Mouse (Mus musculus) left cerebral cortex, postnatal 25 days (tissue): ENCODE results near the gene Pm20d1. TPM values are rescaled to one million over a fixed set of nuclear protein-coding genes. Genes with fewer than 3 reads are reported as not detected.
"Not testable (repeated sequence)": the region's sequence is repeated elsewhere in the genome, so short reads cannot be mapped to it uniquely, and the experiment has no call there.

Experiments
- DNase-seq, 2 experiments: peaks; one replicate each; pipeline ENCODE4 v3.0.0; 2022; ENCODE audit warnings: low spot score in 2 of 2, mixed read lengths in 1 of 2
- intact Hi-C: fragments of 180-260 bp; cut with DNase I; formaldehyde crosslinking; loops from one replicate; pipeline ENCODE4 v1.15.1; 2025
- total RNA-seq, 2 experiments: library from RNA; stranded (reverse); gene quantifications; 2 replicates each; pipeline ENCODE4 v1.2.3; 2021

Pm20d1 gene
- total RNA-seq, 2 experiments from 2014 or later = 1.9 to 2.1 TPM

DNA sequence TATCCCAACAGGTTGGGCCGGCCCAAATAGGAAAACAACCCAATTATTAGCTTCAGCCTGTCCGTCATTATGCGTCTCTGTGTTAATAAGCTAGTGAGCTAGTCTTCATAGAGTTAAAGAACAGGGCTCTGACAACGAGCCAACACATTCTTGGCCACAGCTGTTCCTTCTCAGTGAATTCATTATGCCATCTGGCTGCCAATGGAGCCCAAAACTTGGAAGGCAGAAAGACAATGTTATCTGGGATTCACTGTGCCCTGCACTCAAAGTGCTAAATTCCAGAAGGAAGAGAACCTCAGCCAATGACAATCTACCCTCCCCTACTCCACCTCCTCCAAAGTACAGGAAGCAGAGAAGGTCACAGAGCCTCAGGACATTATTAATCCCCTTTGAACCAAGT is 26.5 kb upstream of the Pm20d1 start:
- intact Hi-C loops = loop anchor here (5.0 kb wide), 1 partner anchor 57 kb away; the partner anchor contains the start of gene Slc41a1
- DNase-seq = peak; percentile 78 to 95

DNA sequence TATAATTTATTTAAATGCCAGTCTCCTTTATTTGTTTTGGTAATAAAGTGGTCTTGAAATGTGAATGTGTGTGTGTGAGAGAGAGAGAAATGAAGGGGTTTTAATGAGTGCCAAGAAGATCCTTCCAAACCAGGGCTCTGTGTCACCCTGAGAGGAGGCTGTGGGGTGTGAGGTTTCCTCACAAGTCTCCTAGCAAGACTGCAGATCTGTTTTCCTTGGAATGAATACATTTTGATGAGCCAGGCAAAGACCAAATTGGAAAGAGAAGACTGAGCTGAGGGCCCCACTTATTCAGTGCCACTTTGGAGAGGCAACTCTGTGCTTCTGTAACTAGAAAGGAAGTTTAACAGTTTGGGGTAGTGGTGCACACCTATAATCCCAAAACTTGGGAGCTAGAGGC is 25.7 kb upstream of the Pm20d1 start:
- peak in 1 of 2 experiments; percentile 55 for DNase-seq
- intact Hi-C loops = loop anchor here (5.0 kb wide), 1 partner anchor 56 kb away; the partner anchor contains the start of gene Slc41a1

DNA sequence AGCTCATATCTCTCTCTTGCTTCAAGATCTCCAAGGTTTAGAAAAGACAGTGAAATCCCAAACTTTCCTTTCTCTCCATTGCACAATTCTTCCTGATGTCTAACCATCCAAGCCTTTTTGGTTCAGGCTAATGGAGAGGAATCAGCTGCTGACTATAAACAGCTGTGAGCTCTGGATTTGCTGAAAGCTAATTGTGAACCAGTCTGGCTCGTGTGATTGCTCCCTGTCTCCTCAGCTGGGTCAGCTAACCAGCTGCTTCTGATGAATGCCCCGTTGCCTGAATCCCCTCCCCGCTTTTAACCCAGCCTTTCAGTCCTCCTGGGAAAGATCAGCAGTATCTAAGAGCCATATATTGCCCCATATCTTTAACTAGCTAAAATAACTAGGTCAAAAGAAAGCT is 2.6 kb upstream of the Pm20d1 start:
- DNase-seq = peak in 1 of 2 experiments; percentile 8
- intact Hi-C loops = no loop called here

DNA sequence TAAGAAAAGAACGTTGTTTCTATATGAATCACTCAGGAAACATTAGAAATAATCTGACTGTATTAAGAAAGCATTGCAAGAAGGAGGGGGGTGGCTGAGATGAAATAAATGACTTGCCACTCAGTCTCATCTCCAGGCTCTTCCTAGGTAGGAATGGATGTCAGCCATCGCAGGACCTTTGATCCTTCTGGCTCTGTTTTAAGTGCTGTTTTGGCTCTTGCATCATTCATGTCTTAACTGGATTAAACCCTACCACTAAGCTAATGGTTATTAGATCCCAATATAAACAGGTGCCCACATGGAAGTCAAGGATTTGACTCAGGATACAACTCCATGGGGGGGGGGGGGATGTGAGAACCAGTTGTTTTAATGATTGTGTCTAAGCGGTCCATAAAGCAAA is 2.0 kb upstream of the Pm20d1 start:
- DNase-seq = no peak
- intact Hi-C loops = no loop called here

DNA sequence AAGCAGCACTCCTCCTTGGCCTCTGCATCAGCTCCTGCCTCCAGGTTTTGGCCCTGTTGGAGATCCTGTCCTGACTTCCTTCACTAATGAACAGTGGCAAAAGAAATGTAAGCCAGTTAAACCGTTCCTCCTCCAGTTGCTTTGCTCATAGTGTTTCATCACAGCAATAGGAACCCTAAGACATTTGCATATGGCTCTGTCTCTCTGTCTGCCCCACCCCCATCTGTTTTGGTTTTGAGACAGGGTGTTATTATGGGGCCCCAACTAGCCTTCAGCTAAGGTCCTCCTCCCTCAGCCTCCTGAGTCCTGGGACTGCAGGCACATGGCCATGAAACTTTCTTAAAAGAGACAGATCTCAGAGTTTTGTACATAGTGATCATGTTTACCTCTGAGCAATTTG is 2.8 kb downstream of the Pm20d1 start:
- DNase-seq = no peak
- intact Hi-C loops = no loop called here

DNA sequence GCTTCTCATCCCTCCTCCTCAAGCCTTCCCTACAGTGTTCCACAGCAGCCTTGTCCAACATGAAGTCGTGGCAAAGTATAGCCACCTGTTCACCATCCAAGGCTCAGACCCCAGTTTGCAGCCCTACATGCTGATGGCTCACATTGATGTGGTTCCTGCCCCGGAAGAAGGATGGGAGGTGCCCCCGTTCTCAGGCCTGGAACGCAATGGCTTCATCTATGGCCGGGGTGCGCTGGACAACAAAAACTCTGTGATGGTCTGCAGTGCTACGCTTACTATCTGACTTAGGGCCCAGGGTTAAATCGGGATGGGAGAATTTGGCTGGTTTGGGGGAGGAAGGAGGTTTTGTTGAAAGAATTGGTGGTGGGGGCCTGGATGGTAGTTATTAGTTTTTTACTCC is 3.9 kb downstream of the Pm20d1 start:
- intact Hi-C loops = no loop called here
- no peak for DNase-seq

DNA sequence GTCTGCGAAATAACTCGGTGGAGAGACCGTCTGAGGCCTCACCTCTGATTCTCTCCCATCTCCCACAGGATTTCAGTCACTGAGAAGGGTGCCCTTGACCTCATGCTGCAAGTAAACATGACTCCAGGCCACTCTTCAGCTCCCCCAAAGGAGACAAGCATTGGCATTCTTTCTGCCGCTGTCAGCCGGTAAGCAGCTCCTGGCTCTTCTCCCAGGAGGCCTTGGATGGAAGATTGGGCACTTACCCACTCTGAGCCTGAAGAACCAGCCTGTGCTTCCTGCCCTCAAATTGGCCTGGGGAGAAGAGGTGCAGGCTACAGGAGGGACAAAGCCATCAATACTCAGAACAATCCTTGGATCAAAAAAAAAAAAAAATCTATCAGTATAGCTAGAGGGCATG is 5.5 kb downstream of the Pm20d1 start:
- intact Hi-C loops = no loop called here
- DNase-seq = no peak

DNA sequence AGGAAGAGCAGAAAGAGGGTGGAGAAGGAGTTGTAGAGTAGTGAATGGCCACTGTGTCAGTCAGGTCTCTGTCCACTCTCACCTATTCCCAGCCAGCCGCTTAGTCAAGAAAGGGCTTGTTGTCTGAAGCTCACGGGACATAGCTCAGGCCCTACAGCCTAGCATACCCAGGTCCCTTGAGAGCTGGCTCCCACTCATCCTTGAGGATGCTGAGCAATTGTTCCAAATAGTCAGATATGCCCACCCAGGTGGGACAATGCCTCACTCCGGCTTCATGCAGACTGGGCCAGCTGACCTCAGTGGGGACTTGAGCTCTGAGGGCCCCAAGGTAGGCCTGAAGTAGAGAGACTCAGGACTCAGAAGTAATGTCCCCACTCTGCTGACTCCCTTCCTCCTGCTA is 7.0 kb downstream of the Pm20d1 start:
- no peak for DNase-seq
- intact Hi-C loops = no loop called here

DNA sequence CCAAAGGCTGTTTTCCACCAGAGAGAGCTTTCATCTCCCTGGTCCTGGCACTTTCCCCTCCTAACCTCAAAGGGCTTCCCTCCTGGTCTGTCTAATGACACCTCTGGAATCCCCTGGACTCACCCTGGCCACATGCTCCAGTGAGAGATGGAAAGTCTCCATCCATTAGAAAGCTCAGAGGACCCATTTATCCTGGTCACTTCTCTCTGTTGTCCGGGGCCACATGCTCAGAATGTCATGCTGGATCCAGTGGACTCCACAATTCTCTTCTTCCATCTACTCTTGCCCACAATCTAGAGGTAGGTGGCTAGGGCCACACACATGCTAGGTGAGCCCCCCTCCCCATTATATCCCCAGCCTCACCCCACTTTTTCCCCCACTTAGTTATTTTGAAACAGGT is 11.8 kb downstream of the Pm20d1 start:
- no peak for DNase-seq
- intact Hi-C loops = no loop called here

DNA sequence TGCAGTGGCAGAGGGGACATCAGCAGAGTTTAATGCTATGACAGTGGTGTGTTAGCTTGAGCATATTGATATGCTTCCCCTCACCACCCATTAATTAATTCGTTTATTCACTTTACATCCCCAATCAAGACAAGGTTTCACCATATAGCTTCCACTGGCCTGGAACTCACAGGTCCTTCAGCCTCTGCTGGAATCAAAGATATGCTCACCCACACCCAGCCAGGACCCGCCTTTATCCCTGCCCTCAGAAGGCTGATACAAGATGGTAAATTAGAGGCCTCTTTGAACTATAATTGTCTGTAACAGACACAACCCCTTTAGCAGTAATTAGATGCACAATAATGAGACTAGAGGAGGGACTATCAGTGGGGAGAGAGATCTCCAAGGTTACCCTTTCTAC is 12.5 kb downstream of the Pm20d1 start:
- intact Hi-C loops = no loop called here
- no peak for DNase-seq

DNA sequence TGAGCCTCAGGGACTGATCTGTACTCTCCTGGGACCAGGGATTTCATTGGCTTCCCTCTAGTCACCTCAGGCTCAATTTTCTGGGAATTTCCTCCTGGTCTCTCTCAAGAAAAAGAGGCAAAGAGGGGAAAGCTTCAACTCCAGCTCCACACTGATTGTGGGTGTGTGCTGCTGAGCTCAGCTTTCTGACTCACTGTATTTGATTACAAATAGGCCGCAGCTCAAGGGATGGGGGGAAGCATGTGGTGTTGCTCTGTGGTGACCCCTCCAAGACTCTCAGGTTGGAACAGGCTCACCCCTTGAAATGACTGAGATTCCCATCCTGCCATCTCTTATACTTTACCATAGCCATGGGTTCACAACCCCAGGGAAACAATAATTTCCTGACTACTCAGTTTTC is 14.2 kb downstream of the Pm20d1 start:
- intact Hi-C loops = no loop called here
- DNase-seq = no peak

DNA sequence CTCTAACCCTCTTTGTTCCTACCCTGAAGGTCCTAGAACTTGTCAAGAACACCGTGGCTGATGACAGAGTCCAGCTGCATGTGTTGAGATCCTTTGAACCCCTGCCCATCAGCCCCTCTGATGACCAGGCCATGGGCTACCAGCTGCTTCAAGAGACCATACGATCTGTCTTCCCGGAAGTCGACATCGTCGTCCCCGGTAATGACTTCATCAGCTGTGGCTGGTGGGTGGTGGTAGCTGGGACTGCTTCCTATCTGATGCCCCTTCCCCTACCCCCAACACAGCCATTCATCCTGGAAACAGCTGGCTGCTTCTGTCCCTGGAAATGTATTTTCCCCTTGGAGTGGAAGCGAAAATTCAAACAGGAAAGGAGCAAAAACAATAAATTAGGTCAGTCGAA is 14.8 kb downstream of the Pm20d1 start:
- intact Hi-C loops = no loop called here
- no peak for DNase-seq

DNA sequence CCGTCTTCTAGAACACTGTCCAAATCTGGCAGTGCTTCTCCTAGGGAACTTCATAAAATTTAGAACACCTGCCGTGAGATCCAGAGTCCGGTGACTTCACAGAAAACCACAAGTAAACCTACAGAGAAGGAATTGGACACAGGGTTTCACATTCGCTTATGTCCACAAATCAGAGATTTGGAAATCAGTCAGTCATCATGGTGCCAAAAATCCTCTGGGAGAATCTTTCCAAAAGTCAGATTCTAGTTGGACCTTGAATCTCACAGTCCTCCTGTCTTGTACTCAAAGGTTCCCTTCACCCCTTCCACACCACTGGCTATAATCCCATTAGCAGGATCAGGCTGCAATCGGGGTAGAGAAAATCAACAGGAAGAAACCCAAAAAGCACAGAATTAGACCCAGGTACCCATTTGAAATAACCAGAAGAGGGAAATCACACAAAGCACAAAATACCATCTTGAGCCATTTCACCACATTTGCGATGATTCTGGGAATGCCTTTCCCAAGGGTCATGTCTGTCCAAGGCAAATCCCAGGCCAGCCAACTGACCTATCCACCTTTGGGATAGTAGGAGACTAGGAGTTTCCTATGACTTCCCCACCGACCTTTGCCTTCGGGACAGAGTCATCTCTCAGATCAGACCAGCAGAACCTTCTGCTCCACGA is 15.6 kb downstream of the Pm20d1 start:
- no peak for DNase-seq
- intact Hi-C loops = no loop called here

DNA sequence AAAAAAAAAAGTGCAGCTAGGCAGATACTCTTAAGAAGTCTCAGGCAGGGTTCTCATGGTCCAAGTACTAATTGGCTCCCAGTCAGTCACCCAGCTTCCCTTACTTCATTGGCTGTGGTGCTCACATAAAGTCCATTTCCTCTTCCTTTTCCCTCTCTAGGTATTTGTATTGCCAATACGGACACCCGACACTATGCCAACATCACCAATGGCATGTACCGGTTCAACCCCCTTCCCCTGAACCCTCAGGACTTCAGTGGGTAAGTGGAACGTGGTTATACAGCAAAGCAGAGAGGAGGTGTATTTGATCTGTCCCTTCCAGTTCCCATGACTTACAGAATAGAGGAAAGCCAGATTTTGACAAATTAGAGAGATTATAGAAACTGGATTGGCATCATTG is 16.6 kb downstream of the Pm20d1 start:
- intact Hi-C loops = no loop called here
- DNase-seq = no peak

DNA sequence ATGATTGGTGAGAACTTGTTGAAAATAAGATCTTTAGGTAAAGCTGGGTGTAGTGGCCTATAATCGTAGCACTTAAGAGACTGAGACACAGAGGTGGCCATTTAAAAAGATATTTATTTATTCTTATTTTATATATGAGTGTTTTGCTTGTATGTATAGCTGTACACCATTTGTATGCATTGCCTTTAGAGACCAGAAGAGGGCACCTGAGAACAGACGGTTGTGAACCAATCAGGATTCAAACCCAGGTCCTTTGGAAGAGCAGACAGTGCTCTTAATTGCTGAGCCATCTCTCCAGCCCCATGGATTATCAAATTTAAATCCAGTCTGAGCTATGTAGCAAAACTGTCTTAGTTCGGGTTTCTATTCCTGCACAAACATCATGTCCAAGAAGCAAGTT is 17.0 kb downstream of the Pm20d1 start:
- intact Hi-C loops = no loop called here
- DNase-seq = no peak

DNA sequence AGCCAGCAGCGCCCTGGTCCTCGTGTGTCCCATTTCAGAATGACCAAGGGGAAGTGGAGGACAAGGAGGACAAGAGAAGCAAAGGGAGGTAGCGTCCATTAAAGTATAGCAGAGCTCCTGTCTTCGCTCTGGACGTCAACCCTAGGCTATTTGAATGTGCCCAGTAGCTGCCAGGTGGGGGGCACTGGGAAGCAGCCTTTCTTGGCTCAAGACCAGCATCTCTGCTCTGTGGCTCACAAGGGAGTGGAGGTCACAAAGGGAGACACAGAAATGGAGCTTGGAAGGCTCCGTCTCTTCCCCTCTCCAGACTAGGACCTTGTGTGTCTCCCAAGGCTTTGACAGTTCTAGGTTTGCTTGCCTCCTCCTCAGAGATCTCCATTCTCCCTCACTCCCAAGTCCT is 19.7 kb downstream of the Pm20d1 start:
- intact Hi-C loops = no loop called here
- no peak for DNase-seq

DNA sequence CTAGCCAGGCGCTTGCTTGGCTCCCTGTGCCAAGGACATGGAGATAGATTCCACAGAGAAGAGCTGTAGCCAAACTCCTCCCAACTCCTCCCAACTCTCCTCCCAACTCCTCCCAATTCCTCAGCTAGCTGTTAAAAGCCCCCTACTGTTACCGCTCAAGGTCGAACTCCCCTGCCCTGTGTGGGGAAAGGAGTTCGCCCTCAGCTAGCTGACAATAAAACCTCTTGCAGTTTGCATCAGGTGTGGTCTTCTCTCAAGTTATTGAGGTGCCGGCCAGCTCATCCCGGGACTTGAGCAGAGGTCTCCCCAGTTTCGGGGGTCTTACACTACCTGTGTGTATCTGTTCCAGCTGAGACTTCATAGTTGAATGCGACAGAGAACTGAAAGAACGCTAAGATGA is 23.2 kb downstream of the Pm20d1 start:
- DNase-seq, intact Hi-C loops: not testable (repeated sequence)

DNA sequence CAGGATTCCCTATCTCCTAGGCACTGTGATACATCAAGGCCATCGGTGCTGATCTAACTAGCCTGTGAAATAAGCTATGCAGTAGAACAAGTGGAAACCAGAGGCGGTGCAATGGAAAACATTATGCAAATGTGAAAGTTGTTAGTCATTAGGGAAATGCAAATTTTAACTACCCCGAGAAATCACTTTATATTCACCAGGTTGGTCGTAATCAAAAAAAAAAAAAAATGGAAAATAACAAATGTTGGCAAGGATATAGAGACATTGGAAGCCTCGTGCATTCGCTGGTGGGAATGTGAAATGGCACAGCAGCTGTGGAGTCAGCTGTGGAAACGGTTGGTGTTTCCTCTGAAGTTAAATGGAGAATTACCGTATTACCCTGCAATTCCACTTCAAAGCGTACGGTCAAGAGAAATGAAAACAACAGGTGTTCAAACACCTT is 23.7 kb downstream of the Pm20d1 start:
- intact Hi-C loops = no loop called here
- peak; percentile 35 to 66 for DNase-seq

DNA sequence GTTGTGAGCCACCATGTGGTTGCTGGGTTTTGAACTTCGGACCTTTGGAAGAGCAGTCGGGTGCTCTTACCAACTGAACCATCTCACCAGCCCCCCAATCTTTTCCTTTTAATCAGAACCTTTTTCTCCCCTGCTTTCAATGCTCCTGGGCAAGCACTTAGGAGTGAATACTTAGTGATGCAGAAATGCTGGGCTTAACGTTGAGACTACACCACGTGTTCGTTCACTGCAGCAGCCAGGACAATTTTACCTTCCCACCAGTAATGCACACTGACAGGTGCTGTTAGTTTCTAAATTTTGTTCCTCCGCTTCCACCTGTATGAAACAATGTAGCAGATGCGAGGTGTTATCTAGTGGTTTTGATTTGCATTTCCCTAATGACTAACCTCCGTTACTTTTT is 25.1 kb downstream of the Pm20d1 start:
- intact Hi-C loops = no loop called here
- DNase-seq = no peak

DNA sequence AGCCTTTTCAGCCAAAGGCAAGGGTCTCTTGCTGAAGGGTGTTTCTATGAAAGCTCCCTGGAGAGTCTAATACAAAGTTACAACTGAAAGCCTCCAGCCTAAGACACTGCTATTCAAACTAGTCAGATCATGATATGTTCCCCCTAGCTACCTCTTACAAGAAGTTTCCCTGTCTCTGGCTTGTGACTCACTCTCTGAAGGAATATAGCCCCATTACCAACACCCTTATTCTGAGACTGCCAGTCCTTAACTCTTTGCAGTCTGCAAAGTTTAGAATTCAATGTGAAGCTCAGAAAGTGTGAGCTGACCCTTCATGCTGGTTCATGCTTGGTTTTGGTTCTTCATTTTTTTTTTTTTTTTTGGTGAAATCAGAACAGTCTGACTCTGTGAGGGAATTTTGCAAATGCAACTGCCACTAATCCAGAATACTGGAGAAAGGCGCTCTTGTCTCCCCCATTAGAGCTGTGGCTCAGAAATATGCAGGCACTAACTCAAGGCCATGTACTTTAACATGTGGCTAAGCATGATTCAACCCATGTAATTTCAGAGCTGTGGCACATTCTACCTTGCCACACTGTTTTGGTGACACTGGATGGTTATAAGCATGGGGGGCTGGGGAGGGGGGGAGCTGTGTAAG is 25.8 kb downstream of the Pm20d1 start:
- intact Hi-C loops = no loop called here
- DNase-seq = no peak

DNA sequence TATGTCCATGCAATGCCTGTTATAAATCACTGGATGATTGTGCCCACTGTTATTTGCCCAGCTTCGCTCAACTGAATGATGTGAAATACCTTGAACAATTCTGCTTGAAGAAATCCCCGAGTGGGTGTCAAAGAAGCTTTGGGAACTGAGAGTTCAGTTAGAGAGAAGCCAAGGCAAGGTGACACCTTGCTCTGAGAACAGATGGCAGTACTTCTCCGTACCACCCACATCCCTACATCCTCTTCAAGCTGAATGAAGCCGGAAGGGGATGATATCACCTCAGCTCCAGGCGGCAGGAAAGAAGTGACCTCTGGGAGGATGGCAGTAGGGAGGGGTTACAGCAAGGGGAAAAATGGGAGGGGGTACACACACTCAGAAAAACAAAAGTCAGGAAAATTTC is 26.4 kb downstream of the Pm20d1 start:
- peak in 1 of 2 experiments; percentile 75 for DNase-seq
- intact Hi-C loops = no loop called here
